17 mouse cellular contexts compared by ENCODE assay signal in the genomic region with DNA sequence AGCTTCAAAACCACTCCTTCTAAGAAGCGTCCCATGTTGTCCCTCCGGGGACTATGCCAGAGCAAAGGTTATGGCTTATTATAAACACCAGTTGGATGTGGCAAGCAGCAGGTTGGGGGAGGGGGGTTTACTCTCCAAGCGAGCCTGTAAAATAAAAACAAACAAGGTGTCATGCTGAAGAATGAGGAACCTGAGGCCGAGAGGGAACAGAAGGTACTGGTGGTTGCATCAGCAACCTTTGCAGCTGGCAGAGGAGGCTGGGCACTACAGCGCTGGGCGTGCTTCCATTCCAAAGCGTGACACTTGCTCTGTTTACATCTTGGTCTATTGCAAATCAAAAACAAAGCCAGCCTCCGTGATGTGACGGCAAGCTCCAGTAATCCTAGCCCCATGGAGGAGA. TPM values are rescaled to one million over a fixed set of nuclear protein-coding genes. Genes with fewer than 3 reads are reported as not detected.
DNase-seq lines count a peak whose midpoint lies in the region; ATAC-seq and TF ChIP-seq lines count a peak whose summit lies in the region.
"Had no signal": no experiment of that assay in that cellular context is flagged by ENCODE, and none has a peak within 500 bp of the region (broad histone marks: within the 10 kb centered on the region; RNA-seq: fewer than 3 reads in every experiment).

No protein-coding gene starts in this region.

- no peak overlapping the region for H3K9ac ChIP-seq in midbrain, embryonic 14.5 days (replicated peaks; ENCODE audit: low read length)
- no peak overlapping the region for H3K9ac ChIP-seq in midbrain, postnatal 0 days (replicated peaks; ENCODE audit: low read length, poor library complexity, severe bottlenecking)
- H3K9ac ChIP-seq in lung, embryonic 15.5 days = no peak overlapping the region
- H3K9ac ChIP-seq in hindbrain, embryonic 14.5 days = no peak overlapping the region
- H3K9ac ChIP-seq: hindbrain, embryonic 12.5 days had no signal

- no peak for TF ChIP-seq CTCF in midbrain, postnatal 0 days (IDR thresholded peaks at IDR 0.05)

- no peak overlapping the region for H3K4me3 ChIP-seq in midbrain, embryonic 14.5 days (replicated peaks; ENCODE audit: low read depth, low read length)
- H3K4me3 ChIP-seq in midbrain, postnatal 0 days (ENCODE audit: low read depth, low read length) = no peak overlapping the region
- no peak overlapping the region for H3K4me3 ChIP-seq in brown adipose tissue, adult 24 weeks (ENCODE audit: insufficient read depth, low read depth, low read length)
- no peak overlapping the region for H3K4me3 ChIP-seq in lung, embryonic 15.5 days
- H3K4me3 ChIP-seq in hindbrain, embryonic 14.5 days (replicated peaks; ENCODE audit: low read length) = no peak overlapping the region
- H3K4me3 ChIP-seq: heart, adult 2 months; hindbrain, embryonic 12.5 days had no signal

- no peak overlapping the region for H3K27ac ChIP-seq in midbrain, embryonic 14.5 days (replicated peaks; ENCODE audit: low read depth, low read length)
- no peak overlapping the region for H3K27ac ChIP-seq in midbrain, postnatal 0 days (ENCODE audit: low read depth, low read length)
- 0 out of 2 replicates have a peak overlapping the region, but pooled peaks have one; percentile 34 for H3K27ac ChIP-seq in brown adipose tissue, adult 24 weeks (replicated peaks; ENCODE audit: low read depth, low read length)
- H3K27ac ChIP-seq in lung, embryonic 15.5 days = no peak overlapping the region
- H3K27ac ChIP-seq in hindbrain, embryonic 14.5 days = no peak overlapping the region
- H3K27ac ChIP-seq: heart, adult 2 months; hindbrain, embryonic 12.5 days had no signal

- no peak for ATAC-seq in midbrain, embryonic 14.5 days (ENCODE audit: low FRiP score, low TSS enrichment)
- no peak for ATAC-seq in midbrain, postnatal 0 days (ENCODE audit: low FRiP score)
- no peak for ATAC-seq in lung, embryonic 15.5 days (ENCODE audit: borderline replicate concordance, extremely low read depth, low FRiP score, low TSS enrichment)
- no peak for ATAC-seq in hindbrain, embryonic 14.5 days (ENCODE audit: low FRiP score)
- ATAC-seq: forebrain, embryonic 14.5 days had no signal

- H3K4me1 ChIP-seq in midbrain, embryonic 14.5 days (ENCODE audit: control insufficient read depth, insufficient read depth, low read length) = peaks cover 17% of the 10 kb centered on the region
- H3K4me1 ChIP-seq in midbrain, postnatal 0 days (ENCODE audit: insufficient read depth, low read length) = peaks cover 6% of the 10 kb centered on the region; the same call in 1 of the 2 replicates
- peaks cover 16% of the 10 kb centered on the region for H3K4me1 ChIP-seq in brown adipose tissue, adult 24 weeks (ENCODE audit: control insufficient read depth, insufficient read depth, insufficient read length, low read length)
- H3K4me1 ChIP-seq in lung, embryonic 15.5 days = peaks cover 28% of the 10 kb centered on the region
- peaks cover 25% of the 10 kb centered on the region for H3K4me1 ChIP-seq in hindbrain, embryonic 14.5 days (replicated peaks; ENCODE audit: control insufficient read depth, insufficient read depth, low read length)

- peak; percentile 20 for DNase-seq in midbrain, embryonic 14.5 days
- no peak for DNase-seq in midbrain, postnatal 0 days (ENCODE audit: low spot score)
- peak; percentile 56 for DNase-seq in splenic B cell, adult 2 months (ENCODE audit: low read depth, low spot score)
- DNase-seq in right cerebral cortex, postnatal 14 days = no peak
- no peak for DNase-seq in hindbrain, embryonic 14.5 days (ENCODE audit: low spot score)
- no peak for DNase-seq in adrenal gland, adult 2 months
- DNase-seq: adrenal gland, adult 8-10 months; cerebellum, adult 2 months had no signal

- H3K9me3 ChIP-seq in midbrain, embryonic 14.5 days (ENCODE audit: control insufficient read depth, low read length) = no peaks in the 10 kb centered on the region
- no peaks in the 10 kb centered on the region for H3K9me3 ChIP-seq in midbrain, postnatal 0 days (ENCODE audit: low read length)
- no peaks in the 10 kb centered on the region for H3K9me3 ChIP-seq in lung, embryonic 15.5 days
- H3K9me3 ChIP-seq in hindbrain, embryonic 14.5 days (ENCODE audit: control insufficient read depth, low read length) = no peaks in the 10 kb centered on the region
- H3K9me3 ChIP-seq: hindbrain, embryonic 12.5 days had no signal

- no peaks in the 10 kb centered on the region for H3K27me3 ChIP-seq in midbrain, embryonic 14.5 days (ENCODE audit: control insufficient read depth, insufficient read depth, low read length)
- H3K27me3 ChIP-seq in midbrain, postnatal 0 days (ENCODE audit: insufficient read depth, low read length) = no peaks in the 10 kb centered on the region
- no peaks in the 10 kb centered on the region; the same call in 1 of the 2 replicates for H3K27me3 ChIP-seq in lung, embryonic 15.5 days
- no peaks in the 10 kb centered on the region for H3K27me3 ChIP-seq in splenic B cell, adult 2 months (ENCODE audit: control insufficient read depth, insufficient read depth, low read length, poor library complexity, severe bottlenecking)
- no peaks in the 10 kb centered on the region for H3K27me3 ChIP-seq in hindbrain, embryonic 14.5 days (ENCODE audit: control insufficient read depth, insufficient read depth, low read length)

- WGBS in midbrain, embryonic 14.5 days = 44% methylated on average over 9 of the region's 9 CpGs
- WGBS in midbrain, postnatal 0 days = 36% methylated on average over 9 of the region's 9 CpGs
- 10% methylated on average over 9 of the region's 9 CpGs for WGBS in lung, embryonic 15.5 days
- 39% methylated on average over 9 of the region's 9 CpGs for WGBS in hindbrain, embryonic 14.5 days

- H3K4me2 ChIP-seq in midbrain, embryonic 14.5 days (ENCODE audit: low read length) = no peak overlapping the region
- H3K4me2 ChIP-seq in midbrain, postnatal 0 days (ENCODE audit: low read depth, low read length, poor library complexity, severe bottlenecking) = no peak overlapping the region
- peak overlapping the region; percentile 16; the same call in 1 of the 2 replicates for H3K4me2 ChIP-seq in lung, embryonic 15.5 days
- H3K4me2 ChIP-seq in hindbrain, embryonic 14.5 days (replicated peaks) = no peak overlapping the region
- H3K4me2 ChIP-seq: hindbrain, embryonic 12.5 days had no signal

- H3K36me3 ChIP-seq in midbrain, embryonic 14.5 days (ENCODE audit: control insufficient read depth, insufficient read depth, low read length) = no peaks in the 10 kb centered on the region
- no peaks in the 10 kb centered on the region for H3K36me3 ChIP-seq in midbrain, postnatal 0 days (ENCODE audit: insufficient read depth, low read length)
- H3K36me3 ChIP-seq in lung, embryonic 15.5 days = no peaks in the 10 kb centered on the region
- H3K36me3 ChIP-seq in splenic B cell, adult 2 months (ENCODE audit: control insufficient read depth, insufficient read depth, low read length, poor library complexity, severe bottlenecking) = no peaks in the 10 kb centered on the region
- H3K36me3 ChIP-seq in hindbrain, embryonic 14.5 days (replicated peaks; ENCODE audit: control insufficient read depth, insufficient read depth) = no peaks in the 10 kb centered on the region
- H3K36me3 ChIP-seq: hindbrain, embryonic 12.5 days had no signal

RNA-seq across cellular contexts. Expression of a gene that starts 1.9 kb away (rescaled TPM):
- 26.7 and 33.5 TPM in 2 replicates for polyA plus RNA-seq in midbrain, embryonic 14.5 days (2014; fragmentation: Nextera tagmentation; extraction: Ambion mirVana)
- total RNA-seq in midbrain, postnatal 0 days (2014; rRNA removed) = 62.1 and 68.9 TPM in 2 replicates
- 36.3 and 37.3 TPM in 2 replicates for polyA plus RNA-seq in midbrain, postnatal 0 days (2015; fragmentation: Nextera tagmentation; extraction: Ambion mirVana)
- polyA plus RNA-seq in brown adipose tissue, adult 24 weeks (2012; ENCODE audit: insufficient read depth, insufficient read length, missing spikeins) = 9.7 and 14.7 TPM in 2 replicates
- 15.9 and 17.3 TPM in 2 replicates for polyA plus RNA-seq in lung, embryonic 15.5 days (2015; fragmentation: Nextera tagmentation; extraction: Ambion mirVana)
- polyA plus RNA-seq in hindbrain, embryonic 14.5 days (2014; fragmentation: Nextera tagmentation; extraction: Ambion mirVana) = 36.2 and 38.1 TPM in 2 replicates
- total RNA-seq in adrenal gland, adult 2 months (2021) = 10 to 100 TPM; 35.1 to 40.0 TPM
- polyA plus RNA-seq in adrenal gland, adult 2 months (2012; rRNA removed) = 61.4 and 73.9 TPM in 2 replicates

RNA-seq across cellular contexts. Expression of a gene that starts 9.7 kb away (rescaled TPM):
- 440 and 461 TPM in 2 replicates for polyA plus RNA-seq in midbrain, embryonic 14.5 days (2014; fragmentation: Nextera tagmentation; extraction: Ambion mirVana)
- 264 and 279 TPM in 2 replicates for total RNA-seq in midbrain, postnatal 0 days (2014; rRNA removed)
- 343 and 373 TPM in 2 replicates for polyA plus RNA-seq in midbrain, postnatal 0 days (2015; fragmentation: Nextera tagmentation; extraction: Ambion mirVana)
- 258 and 275 TPM in 2 replicates for polyA plus RNA-seq in brown adipose tissue, adult 24 weeks (2012; ENCODE audit: insufficient read depth, insufficient read length, missing spikeins)
- polyA plus RNA-seq in lung, embryonic 15.5 days (2015; fragmentation: Nextera tagmentation; extraction: Ambion mirVana) = 199 and 200 TPM in 2 replicates
- 389 and 391 TPM in 2 replicates for polyA plus RNA-seq in hindbrain, embryonic 14.5 days (2014; fragmentation: Nextera tagmentation; extraction: Ambion mirVana)
- 100 to 1,000 TPM; 169 to 183 TPM for total RNA-seq in adrenal gland, adult 2 months (2021)
- 92.0 and 145 TPM in 2 replicates for polyA plus RNA-seq in adrenal gland, adult 2 months (2012; rRNA removed)

RNA-seq across cellular contexts. Expression of a gene that starts 36.3 kb away (rescaled TPM):
- polyA plus RNA-seq in midbrain, embryonic 14.5 days (2014; fragmentation: Nextera tagmentation; extraction: Ambion mirVana) = 0.22 TPM in 1 of 2 replicates, not detected in the other
- not detected in 2 replicates for total RNA-seq in midbrain, postnatal 0 days (2014; rRNA removed)
- not detected in 2 replicates for polyA plus RNA-seq in midbrain, postnatal 0 days (2015; fragmentation: Nextera tagmentation; extraction: Ambion mirVana)
- not detected in 2 replicates for polyA plus RNA-seq in brown adipose tissue, adult 24 weeks (2012; ENCODE audit: insufficient read depth, insufficient read length, missing spikeins)
- not detected in 2 replicates for polyA plus RNA-seq in lung, embryonic 15.5 days (2015; fragmentation: Nextera tagmentation; extraction: Ambion mirVana)
- not detected in 2 replicates for polyA plus RNA-seq in hindbrain, embryonic 14.5 days (2014; fragmentation: Nextera tagmentation; extraction: Ambion mirVana)
- total RNA-seq in adrenal gland, adult 2 months (2021) = not detected
- not detected in 2 replicates for polyA plus RNA-seq in adrenal gland, adult 2 months (2012; rRNA removed)
- total RNA-seq: adrenal gland, adult 8-10 months; heart, adult 2 months; layer of hippocampus, postnatal 25 days had no signal
- polyA plus RNA-seq: cerebellum, adult 2 months; forebrain, embryonic 14.5 days; hindbrain, embryonic 12.5 days; kidney, embryonic 14.5 days; lung, embryonic 16.5 days; stomach, embryonic 14.5 days had no signal

Comparison
In these comparisons a context has a peak if more than half of its experiments do, and no peak if none do; other contexts are left out.
1. DNase-seq: peak in midbrain, embryonic 14.5 days (single experiment) and splenic B cell, adult 2 months (single experiment); none in midbrain, postnatal 0 days (single experiment), right cerebral cortex, postnatal 14 days (single experiment), hindbrain, embryonic 14.5 days (single experiment) and adrenal gland, adult 2 months (single experiment).